Mouse (Mus musculus) forebrain, embryonic 11.5 days (tissue): ENCODE results near the gene Gm26992. TPM values are rescaled to one million over a fixed set of nuclear protein-coding genes. Genes with fewer than 3 reads are reported as not detected.

Source experiments
- ATAC-seq: fragments of 200-750 bp; cut with Nextera tagmentation; replicated peaks from 2 replicates; pipeline ENCODE4 v1.8.0; 2017; ENCODE audit warnings: moderate TSS enrichment; ENCODE audit not compliant: low FRiP score
- DNase-seq: peaks from one replicate; pipeline ENCODE4 v3.0.0-alpha.2; 2017; ENCODE audit warnings: low spot score
- H3K27ac ChIP-seq: fragments of 300-500 bp; sonication (generic); 2 replicates; pipeline ENCODE4 v1.5.1; 2014; ENCODE audit warnings: low read depth, low read length
- H3K27me3 ChIP-seq: fragments of 300-500 bp; sonication (generic); 2 replicates; pipeline ENCODE4 v1.6.1; 2014; ENCODE audit warnings: mild to moderate bottlenecking, low read length, mixed read lengths; ENCODE audit not compliant: control insufficient read depth, insufficient read depth
- H3K36me3 ChIP-seq: fragments of 300-500 bp; sonication (generic); 2 replicates; pipeline ENCODE4 v1.6.1; 2014; ENCODE audit warnings: mild to moderate bottlenecking, low read length, moderate library complexity, mixed read lengths; ENCODE audit not compliant: control insufficient read depth, insufficient read depth
- H3K4me1 ChIP-seq: fragments of 300-500 bp; sonication (generic); replicated peaks from 2 replicates; pipeline ENCODE4 v1.6.1; 2014; ENCODE audit warnings: low read length, mixed read lengths; ENCODE audit not compliant: control insufficient read depth, insufficient read depth
- H3K4me2 ChIP-seq: fragments of 300-500 bp; sonication (generic); 2 replicates; pipeline ENCODE4 v1.6.1; 2014; ENCODE audit warnings: low read depth, mild to moderate bottlenecking, low read length, moderate library complexity, mixed read lengths; ENCODE audit not compliant: severe bottlenecking
- H3K4me3 ChIP-seq: fragments of 300-500 bp; sonication (generic); 2 replicates; pipeline ENCODE4 v1.5.1; 2014; ENCODE audit warnings: low read depth, low read length
- H3K9ac ChIP-seq: fragments of 300-500 bp; sonication (generic); 2 replicates; pipeline ENCODE4 v1.6.1; 2014; ENCODE audit warnings: low read length
- H3K9me3 ChIP-seq: fragments of 300-500 bp; sonication (generic); 2 replicates; pipeline ENCODE4 v1.6.1; 2016; ENCODE audit warnings: low read length, mixed read lengths; ENCODE audit not compliant: control insufficient read depth
- WGBS: fragments of 180-500 bp; shearing (Covaris S2); extraction: QIAGEN DNeasy Blood & Tissue Kit; methylation state at CpG from one replicate; pipeline ENCODE4 v1.1.7; 2014; 5-methylcytosine and 5-hydroxymethylcytosine counted together
- polyA plus RNA-seq: library from polyadenylated mRNA; unstranded; fragments of >200 nt; fragmentation: Nextera tagmentation; extraction: Ambion mirVana; gene quantifications from 2 replicates; pipeline ENCODE4 v1.2.1, GENCODE M21; 2014

Gene Gm26992
- polyA plus RNA-seq, 1 experiment from 2014 or later = not detected

DNA sequence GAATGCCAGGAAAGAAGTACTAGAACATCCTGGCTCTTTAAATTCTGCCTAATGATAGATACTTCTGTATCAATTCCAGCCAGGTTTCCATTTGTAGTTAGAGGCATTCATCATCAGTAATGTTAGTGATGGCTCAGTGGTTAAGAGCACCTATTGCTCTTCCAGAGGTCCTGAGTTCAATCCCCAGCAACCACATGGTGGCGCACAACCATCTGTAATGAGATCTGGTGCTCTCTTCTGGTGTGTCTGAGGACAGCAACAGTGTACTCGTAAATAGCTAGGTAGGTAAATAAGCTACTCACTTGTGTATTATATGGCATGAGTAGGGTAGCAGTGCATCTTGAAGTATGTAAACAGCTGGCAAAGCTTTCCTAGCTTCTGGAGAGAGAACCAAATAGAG lies 47.2 kb downstream of the Gm26992 start:
- H3K4me2 ChIP-seq = no peak overlapping the region
- H3K36me3 ChIP-seq = no peaks in the 10 kb centered on the region; the same call in 1 of the 2 replicates
- no peaks in the 10 kb centered on the region for H3K4me1 ChIP-seq
- H3K9me3 ChIP-seq = no peaks in the 10 kb centered on the region
- WGBS = 77% methylated on average over 2 of the region's 2 CpGs
- no peaks in the 10 kb centered on the region for H3K27me3 ChIP-seq
- ATAC-seq (no peak), DNase-seq (no peak)
- H3K9ac ChIP-seq = no peak overlapping the region
- no peak overlapping the region for H3K27ac ChIP-seq
- no peak overlapping the region for H3K4me3 ChIP-seq

GRCm38 (mm10) chrX:103472346-103472745 lies 50.5 kb downstream of the Gm26992 start:
- WGBS = 85% methylated on average over 3 of the region's 3 CpGs
- H3K4me1 ChIP-seq = no peaks in the 10 kb centered on the region
- no peak overlapping the region for H3K27ac ChIP-seq
- ATAC-seq = no peak
- H3K4me2 ChIP-seq = no peak overlapping the region
- no peak overlapping the region for H3K4me3 ChIP-seq
- H3K9ac ChIP-seq = no peak overlapping the region
- H3K9me3 ChIP-seq = no peaks in the 10 kb centered on the region
- no peaks in the 10 kb centered on the region for H3K36me3 ChIP-seq
- DNase-seq = no peak
- H3K27me3 ChIP-seq = no peaks in the 10 kb centered on the region

DNA sequence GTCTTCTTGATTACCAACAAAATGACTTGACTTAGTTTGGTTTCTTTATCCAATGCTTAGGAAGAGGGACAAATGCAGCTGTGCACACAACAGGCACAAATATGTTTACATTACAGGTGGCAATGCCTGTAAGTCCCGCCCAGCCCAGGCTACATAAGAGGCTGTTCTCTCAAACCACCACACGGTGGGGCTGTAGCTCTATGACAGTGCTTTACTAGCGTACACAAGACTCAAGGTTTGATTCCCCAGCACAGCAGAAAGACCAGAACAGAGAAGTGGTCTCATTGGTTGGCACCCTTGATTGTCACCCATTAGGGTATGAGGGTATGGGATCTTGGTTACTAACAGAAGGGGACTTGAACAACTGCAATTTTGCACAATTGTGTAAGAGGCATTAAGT lies 55.7 kb downstream of the Gm26992 start:
- no peak overlapping the region for H3K4me3 ChIP-seq
- 8% methylated on average over 3 of the region's 3 CpGs for WGBS
- H3K36me3 ChIP-seq = no peaks in the 10 kb centered on the region
- DNase-seq (peak; percentile 82), ATAC-seq (0 out of 2 replicates have a peak, but pooled peaks have one; percentile 67)
- no peak overlapping the region for H3K9ac ChIP-seq
- no peaks in the 10 kb centered on the region for H3K9me3 ChIP-seq
- H3K4me2 ChIP-seq = no peak overlapping the region
- H3K27ac ChIP-seq = no peak overlapping the region
- H3K4me1 ChIP-seq = no peaks in the 10 kb centered on the region
- H3K27me3 ChIP-seq = no peaks in the 10 kb centered on the region

DNA sequence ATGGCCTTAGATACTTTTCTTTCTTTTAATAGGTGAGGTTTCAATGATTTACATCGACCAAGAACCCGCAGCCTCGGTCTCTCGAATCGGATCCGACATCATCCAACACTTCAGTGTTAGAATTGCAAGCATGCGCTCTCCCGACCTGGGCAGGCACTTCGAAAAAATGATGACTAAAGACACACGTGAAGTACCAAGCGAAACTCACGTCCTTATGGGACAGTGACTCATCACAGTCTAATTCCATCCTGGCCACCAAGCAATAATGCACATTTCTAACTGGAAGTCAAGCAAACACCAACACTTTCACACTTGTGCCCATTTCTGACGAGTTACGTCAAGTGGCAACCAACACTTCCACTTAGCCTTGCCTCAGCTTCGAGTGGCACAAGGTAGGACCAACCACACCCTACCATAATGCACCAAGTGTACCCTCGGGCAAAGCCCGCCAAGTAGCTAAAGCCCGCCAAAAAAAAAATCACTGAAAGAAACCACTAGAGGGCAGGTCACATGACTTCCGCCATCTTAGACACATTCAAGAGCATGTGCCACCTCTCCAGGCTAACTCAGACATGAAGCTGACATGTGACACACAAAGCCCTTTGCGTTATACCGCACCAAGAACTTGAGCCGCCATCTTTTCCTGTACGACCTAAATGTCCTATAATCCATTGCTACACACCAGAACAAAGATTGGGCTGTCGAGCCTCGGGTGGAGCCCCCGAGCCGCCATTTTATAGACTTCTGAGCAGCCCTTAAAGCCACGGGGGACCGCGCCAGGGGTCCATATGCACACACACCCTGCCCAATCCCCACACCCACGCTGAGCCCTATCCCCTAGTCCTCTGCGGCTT lies 59.7 kb downstream of the Gm26992 start:
- Histone ChIP-seq H3K4me3 (peak overlapping the region; percentile 39), H3K4me2 (peak overlapping the region; percentile 26), H3K4me1 (no peaks in the 10 kb centered on the region), H3K9me3 (no peaks in the 10 kb centered on the region), H3K36me3 (no peaks in the 10 kb centered on the region), H3K27me3 (no peaks in the 10 kb centered on the region), H3K9ac (peak overlapping the region; percentile 64), H3K27ac (peak overlapping the region; percentile 33; the same call in 1 of the 2 replicates)
- 72% methylated on average over 32 of the region's 32 CpGs for WGBS
- DNase-seq (peak; percentile 51), ATAC-seq (peak; percentile 72)

DNA sequence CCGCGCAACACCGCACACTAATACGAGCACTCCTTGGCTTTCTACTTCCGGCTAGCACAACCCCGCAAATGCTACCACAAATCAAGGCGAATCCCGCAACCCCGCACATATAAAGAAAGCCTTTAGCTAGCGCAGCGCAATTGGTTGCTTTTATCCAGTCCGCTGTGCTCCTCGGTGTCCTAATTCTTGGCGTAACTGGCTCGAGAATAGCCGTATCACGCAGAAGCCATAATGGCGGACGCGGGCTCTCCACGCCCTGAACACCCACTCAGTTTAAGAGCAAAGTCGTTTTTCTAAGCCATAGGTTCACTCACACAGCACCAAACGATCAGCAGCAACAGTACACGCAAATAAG lies 60.3 kb downstream of the Gm26992 start:
- H3K4me2 ChIP-seq = 0 out of 2 replicates have a peak overlapping the region, but pooled peaks have one; percentile 5
- 76% methylated on average over 24 of the region's 24 CpGs for WGBS

DNA sequence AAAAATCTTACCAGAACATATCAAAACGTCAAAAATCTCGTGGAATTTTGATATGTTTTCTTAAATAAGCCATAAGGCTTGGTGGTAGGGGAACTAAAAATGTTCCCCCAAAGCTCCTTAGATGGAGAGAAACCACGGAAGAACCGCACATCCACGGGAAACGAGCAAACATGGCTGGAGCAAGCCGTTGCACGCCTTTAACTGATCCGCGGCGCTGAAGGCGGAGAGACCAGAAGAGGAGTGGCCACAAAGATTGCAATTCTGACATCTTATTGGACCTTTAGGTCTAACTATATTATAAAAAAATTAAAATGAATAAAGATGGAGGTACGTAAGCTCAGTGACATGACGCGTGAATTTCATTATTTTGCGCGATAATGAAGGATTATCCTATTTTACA lies 61.2 kb downstream of the Gm26992 start:
- peak; percentile 52 for DNase-seq
- Histone ChIP-seq H3K4me3 (peak overlapping the region; percentile 39), H3K36me3 (no peaks in the 10 kb centered on the region), H3K9ac (no peak overlapping the region; the same call in 1 of the 2 replicates), H3K4me1 (no peaks in the 10 kb centered on the region), H3K27me3 (no peaks in the 10 kb centered on the region), H3K9me3 (no peaks in the 10 kb centered on the region), H3K27ac (no peak overlapping the region), H3K4me2 (no peak overlapping the region; the same call in 1 of the 2 replicates)
- ATAC-seq = peak; percentile 42; the same call in 1 of the 2 replicates
- 59% methylated on average over 17 of the region's 17 CpGs for WGBS

More for the DNA sequence above, 60.3 kb downstream of the Gm26992 start:
- peak; percentile 20; the same call in 1 of the 2 replicates for ATAC-seq
- H3K4me1 ChIP-seq = no peaks in the 10 kb centered on the region
- peak overlapping the region; percentile 33; the same call in 1 of the 2 replicates for H3K27ac ChIP-seq
- peak overlapping the region; percentile 39 for H3K4me3 ChIP-seq
- H3K9ac ChIP-seq = peak overlapping the region; percentile 64
- H3K36me3 ChIP-seq = no peaks in the 10 kb centered on the region
- no peaks in the 10 kb centered on the region for H3K27me3 ChIP-seq
- no peak for DNase-seq
- H3K9me3 ChIP-seq = no peaks in the 10 kb centered on the region

GRCm38 (mm10) chrX:103484050-103484449 lies 62.2 kb downstream of the Gm26992 start:
- peak; percentile 50 for DNase-seq
- Histone ChIP-seq H3K9ac (no peak overlapping the region), H3K27me3 (no peaks in the 10 kb centered on the region), H3K9me3 (no peaks in the 10 kb centered on the region), H3K36me3 (no peaks in the 10 kb centered on the region), H3K4me1 (no peaks in the 10 kb centered on the region), H3K27ac (no peak overlapping the region), H3K4me3 (no peak overlapping the region), H3K4me2 (peak overlapping the region; percentile 35; the same call in 1 of the 2 replicates)
- WGBS = 44% methylated on average over 2 of the region's 2 CpGs
- no peak for ATAC-seq

- Histone ChIP-seq H3K27me3 (no peaks in the 10 kb centered on the region), H3K4me1 (peaks cover 4% of the 10 kb centered on the region; the same call in 1 of the 2 replicates), H3K9me3 (no peaks in the 10 kb centered on the region), H3K4me3 (no peak overlapping the region), H3K9ac (no peak overlapping the region), H3K27ac (no peak overlapping the region), H3K36me3 (no peaks in the 10 kb centered on the region), H3K4me2 (no peak overlapping the region)
- 88% methylated on average over 2 of the region's 2 CpGs for WGBS
- DNase-seq = no peak
- ATAC-seq = no peak
Measured at GRCm38 (mm10) chrX:103490853-103491252, 69.0 kb downstream of the Gm26992 start.
